Mouse (Mus musculus) megakaryocyte-erythroid progenitor cell, adult 5-6 weeks (primary cell): Measurements from ENCODE around the gene Chd4. TPM values are rescaled to one million over a fixed set of nuclear protein-coding genes. Genes with fewer than 3 reads are reported as not detected.
"Not testable (repeated sequence)": the region's sequence is repeated elsewhere in the genome, so short reads cannot be mapped to it uniquely, and the experiment has no call there.

Source experiments
- ATAC-seq: replicated peaks from 2 replicates; pipeline ENCODE4 v1.8.0; 2016; ENCODE audit warnings: mild to moderate bottlenecking, inconsistent platforms; ENCODE audit not compliant: severe bottlenecking, poor library complexity, low FRiP score, low TSS enrichment
- total RNA-seq, 2 experiments: library from RNA; stranded (forward) in 1 of 2; stranded (reverse) in 1 of 2; fragments of 200-1000, 215-1000 nt in 1 of 2; fragments of >200 nt in 1 of 2; fragmentation: Nextera tagmentation in 1 of 2; gene quantifications; 2 replicates each; pipeline ENCODE4 v1.2.3; 2014 to 2017

Gene Chd4
- total RNA-seq (2014; fragmentation: Nextera tagmentation) (153 and 188 TPM in 2 replicates), total RNA-seq (2017) (438 and 492 TPM in 2 replicates)

DNA sequence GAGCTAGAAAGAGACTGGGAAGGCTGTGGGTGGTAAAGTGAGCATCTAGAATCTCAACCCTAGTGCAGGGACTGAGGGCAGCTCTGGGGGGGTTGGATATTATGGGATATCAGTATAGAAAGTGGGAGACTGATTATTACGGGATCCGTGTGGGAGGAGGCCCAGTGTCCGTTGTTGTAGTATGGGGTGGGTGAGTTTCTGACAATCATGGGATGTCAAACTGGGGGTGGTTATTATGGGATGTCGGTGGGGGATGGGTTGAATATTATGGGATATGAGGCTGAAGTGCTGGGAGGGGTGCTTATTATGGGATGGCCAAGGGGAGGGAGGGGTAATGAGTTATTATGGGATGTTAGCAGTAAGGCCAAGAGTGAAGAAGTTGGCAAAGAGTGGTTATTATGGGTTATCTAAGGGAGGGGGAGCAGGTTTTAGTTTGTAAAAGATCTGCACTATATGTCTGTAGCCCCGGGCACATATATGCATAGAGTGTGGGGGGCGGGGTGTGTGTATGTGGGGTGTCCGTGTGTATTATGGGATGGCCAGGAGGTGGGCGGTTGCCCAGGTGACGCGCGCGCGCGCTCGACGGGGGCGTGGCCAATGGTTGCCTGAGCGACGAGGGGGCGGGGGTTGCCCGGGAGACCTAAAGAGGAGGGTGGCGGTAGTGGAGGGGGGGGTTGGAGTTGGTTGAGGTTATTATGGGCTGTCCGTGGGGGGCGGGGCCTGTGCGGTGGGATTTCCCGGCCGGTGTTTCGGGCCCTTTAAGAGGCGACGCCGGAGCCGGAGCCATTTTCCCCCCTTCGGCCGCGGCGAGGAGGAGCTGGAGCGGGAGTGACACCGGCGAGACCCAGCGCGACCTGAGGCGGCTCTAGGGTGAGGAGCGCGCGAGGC is at the start of gene Chd4:
Chd4 (plus strand) TSS at position 591 of the 888 bp plus-strand sequence.
- ATAC-seq: peak; percentile 51

DNA sequence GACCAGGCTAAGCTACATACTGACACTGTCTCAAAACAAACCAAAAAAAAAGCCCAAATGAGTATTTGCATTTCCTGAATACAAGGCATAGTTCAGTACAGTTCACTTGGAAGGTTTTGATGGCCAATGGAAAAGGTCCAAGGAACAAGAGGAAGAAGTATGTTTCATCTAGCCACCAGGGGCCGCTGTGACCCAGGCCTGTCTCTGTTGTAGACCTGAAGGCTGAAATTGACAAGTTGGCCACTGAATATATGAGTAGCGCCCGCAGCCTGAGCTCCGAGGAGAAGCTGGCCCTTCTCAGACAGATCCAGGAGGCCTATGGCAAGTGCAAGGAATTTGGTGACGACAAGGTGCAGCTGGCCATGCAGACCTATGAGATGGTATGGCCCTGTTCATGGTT is 49.1 kb upstream of the Chd4 start:
- ATAC-seq: peak; percentile 76

DNA sequence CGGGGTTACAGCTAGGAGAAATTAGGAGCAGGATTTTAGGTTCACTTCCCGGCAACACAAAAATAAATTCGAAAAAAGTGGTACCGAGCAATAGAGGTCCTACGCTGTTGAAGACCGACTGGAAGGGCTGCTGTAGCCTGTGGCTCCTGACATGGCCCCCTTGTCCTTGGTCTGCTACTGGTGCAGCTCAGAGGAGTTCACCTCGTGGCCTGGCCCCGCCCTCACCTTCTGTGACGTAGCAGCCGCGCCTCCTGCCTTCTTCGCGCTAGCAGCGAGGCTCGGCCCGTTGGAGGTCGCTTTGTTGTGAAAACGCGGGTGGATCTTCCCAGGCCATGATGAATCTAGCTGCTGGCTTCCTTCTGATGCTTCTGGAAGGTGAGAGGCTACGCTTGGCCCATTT is 46.1 kb upstream of the Chd4 start, which contains the start of gene Acrbp:
Acrbp (plus strand) TSS at position 12 of the 400 bp plus-strand sequence.
- no peak for ATAC-seq

DNA sequence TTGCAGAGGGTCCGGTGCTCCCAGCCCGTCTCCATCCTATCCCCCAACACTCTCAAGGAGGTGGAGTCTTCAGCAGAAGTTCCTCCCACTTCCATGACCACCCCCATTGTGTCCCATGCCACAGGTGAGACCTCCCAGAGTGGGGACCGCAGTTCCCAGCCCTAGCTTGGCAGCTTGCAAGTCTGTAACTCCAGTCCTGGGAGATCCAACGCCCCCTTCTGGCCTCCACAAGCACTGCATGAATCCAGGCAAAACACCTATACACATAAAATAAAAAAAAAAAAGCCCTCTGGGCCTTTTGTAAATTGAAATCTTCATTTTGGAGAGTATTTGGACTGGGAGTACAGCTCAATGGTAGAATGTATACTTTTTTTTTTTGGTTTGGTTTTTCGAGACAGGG is 44.5 kb upstream of the Chd4 start:
- ATAC-seq: no peak

DNA sequence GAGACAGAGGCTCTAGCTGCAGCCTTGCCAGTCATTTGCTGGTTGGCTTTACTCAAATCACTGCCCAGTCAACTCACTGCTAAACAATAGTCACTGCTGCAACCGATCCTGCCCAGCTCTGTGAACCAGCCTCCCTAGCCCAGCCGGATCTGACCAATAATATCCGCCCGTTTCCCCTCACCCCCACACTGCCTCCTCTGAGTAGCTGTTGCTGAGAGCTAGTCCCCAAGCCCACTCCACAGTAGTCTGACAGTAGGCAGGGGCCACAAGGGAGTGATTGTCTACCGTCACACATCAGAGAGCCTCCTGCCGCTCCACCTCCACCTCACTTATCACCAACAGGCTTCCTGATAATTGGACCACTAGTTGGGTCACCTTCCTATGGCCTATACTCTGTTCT is 34.3 kb upstream of the Chd4 start:
- peak; percentile 24; the same call in 1 of the 2 replicates for ATAC-seq

DNA sequence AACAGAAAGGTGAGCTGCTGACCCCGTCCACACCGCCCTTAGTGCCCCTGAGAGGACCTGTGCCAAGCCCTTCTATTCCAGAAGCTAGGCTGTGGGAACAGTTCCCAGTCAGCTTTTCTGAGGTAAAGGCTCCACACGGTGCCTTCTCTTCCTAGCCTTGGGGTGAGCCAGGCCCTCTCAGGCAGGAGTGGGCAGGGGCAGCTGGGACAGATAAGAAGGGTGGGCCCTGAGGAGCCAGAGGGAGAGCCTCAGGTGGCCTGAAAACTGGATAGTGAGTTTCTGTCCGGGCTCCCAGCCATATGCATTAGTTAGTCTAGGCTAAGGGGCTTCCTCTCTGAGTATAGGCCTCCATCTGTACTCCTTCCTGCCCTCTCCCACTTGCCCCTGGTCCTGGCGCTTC is 33.3 kb upstream of the Chd4 start:
- ATAC-seq: peak; percentile 47; the same call in 1 of the 2 replicates

DNA sequence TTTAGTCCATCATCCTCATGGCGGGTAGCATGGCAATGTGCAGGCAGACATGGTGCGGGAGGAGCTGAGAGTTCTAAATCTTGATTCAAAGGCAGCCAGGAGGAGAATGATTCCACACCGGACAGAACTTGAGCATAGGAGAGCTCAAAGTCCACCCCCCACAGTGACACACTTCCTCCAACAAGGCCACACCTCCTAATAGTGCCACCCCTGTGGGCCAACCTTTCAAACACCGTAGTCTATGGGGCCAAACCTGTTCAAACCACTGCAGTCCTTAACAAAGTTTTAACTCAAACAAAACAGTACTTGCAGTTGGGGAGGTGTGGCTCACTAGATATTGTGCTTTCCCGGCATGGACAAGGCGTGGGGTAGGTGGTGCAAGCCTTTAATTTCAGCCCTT is 31.9 kb upstream of the Chd4 start:
- ATAC-seq: no peak

DNA sequence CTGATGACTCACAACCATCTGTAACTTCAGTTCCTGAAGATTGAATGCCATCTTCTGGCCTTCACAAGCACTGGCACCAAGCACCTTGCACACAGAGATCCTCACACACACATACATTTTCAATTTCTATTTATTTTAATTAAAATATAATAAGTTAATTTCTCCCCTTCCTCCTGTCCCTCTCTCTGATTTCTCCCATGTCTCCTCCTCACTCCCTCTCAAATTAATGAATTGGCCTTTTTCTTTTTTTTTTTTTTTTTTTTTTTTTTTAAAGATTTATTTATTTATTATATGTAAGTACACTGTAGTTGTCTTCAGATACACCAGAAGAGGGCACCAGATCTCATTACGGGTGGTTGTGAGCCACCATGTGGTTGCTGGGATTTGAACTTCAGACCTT is 30.6 kb upstream of the Chd4 start:
- ATAC-seq: not testable (repeated sequence)

DNA sequence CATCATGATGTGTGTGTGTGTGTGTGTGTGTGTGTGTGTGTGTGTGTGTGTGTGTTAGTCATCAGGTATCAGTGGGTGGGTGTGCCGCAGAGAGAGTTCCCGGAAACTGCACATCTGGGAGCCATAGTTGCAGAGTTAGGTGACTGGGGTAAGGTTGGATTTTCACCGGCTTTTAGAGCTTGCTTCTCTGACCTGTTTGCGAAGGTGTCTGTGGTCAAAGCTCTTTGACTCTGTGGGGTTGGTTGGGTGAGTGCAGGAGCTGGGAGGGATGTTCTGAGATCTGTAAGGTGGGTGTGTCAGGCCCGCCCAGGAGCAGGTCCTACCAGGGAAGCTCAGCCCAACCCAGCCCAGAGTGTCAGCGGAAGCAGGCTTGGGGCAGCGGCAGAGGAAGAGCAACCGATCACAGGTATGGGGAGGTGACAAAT is 28.2 kb upstream of the Chd4 start, which contains the start of gene Lpar5:
Lpar5 (plus strand) TSS at position 350 of the 425 bp plus-strand sequence.
- no peak for ATAC-seq

DNA sequence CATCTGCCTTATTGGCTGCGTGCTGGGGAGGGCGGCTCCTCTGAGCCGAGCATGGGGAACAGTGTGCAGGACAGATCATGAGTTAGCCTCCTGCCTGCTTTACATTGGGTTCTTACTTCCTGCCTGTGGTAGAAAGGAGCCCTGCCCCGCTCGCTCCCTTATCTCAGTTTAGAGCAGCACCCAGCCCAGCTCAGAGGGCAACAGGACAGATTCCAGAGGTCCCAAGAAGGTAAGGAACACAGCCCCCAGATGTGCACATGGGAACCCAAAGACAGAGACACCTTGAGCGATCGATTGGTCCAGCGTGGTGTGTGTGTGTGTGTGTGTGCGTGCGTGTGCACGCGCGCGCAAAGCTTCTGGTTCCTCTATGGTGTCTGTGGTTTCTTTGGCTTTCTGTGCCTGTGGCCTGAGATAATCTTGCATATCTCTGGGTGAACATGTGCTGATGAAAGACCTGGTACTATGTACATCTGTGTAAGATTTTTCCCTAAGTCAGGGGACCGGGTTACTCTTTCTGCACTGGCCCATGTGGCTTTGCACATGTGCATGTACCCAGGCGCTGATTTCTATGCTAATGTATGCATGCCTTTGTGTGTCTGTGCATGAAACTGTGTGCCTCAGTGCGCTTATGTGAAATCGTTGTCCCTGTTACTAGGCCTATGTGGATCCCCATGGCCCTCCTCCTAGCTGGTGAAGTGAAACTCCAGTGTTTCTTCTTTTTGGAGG is 24.4 kb upstream of the Chd4 start:
- ATAC-seq: peak; percentile 93

DNA sequence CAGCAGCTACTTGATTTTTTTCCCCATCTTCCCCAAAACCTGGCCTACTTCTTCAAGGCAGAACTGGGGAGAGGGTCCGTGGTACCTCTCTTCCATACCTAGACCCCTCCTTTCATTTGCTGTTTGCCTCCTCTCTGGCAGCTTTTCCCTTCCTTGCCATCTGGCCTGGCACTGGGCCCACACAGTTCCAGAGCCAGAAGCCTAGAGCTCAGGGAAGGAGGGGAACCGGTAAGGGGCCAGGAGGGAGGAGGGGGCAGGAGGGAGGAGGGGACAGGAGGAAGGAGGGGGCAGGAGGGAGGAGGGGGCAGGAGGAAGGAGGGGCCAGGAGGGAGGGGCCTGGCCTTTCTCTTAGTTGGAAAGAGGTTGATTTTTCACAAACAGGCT is 23.9 kb upstream of the Chd4 start:
- ATAC-seq: no peak

DNA sequence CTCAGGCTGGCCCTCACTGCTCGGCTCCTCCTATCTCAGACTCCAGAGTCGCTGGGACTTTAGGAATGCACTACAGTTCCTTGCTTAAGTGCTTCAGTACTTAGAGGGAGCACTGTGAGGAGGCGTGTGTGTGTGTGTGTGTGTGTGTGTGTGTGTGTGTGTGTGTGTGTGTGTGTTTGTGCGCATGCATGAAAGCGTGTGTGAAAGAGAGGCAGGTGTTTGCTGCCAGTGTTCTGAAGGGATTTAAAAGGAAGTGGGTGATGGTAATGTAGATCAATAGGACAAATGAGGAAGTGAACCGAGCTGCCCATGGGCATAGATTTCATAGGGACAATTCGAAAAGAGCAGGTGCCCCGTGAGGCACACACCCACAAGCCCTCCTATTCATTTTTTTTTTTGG is 22.0 kb upstream of the Chd4 start:
- no peak for ATAC-seq

DNA sequence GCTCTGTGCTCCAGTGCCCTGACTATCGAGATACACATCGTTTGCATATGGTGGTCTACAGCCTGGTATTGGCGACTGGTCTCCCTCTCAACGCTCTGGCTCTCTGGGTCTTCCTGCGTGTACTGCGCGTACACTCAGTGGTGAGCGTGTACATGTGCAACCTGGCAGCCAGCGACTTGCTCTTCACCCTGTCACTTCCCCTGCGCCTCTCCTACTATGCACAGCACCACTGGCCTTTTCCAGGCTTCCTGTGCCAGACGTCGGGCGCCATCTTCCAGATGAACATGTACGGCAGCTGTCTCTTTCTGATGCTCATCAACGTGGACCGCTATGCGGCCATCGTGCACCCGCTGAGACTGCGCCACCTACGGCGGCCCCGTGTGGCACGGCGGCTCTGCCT is 14.4 kb upstream of the Chd4 start:
- ATAC-seq: no peak

DNA sequence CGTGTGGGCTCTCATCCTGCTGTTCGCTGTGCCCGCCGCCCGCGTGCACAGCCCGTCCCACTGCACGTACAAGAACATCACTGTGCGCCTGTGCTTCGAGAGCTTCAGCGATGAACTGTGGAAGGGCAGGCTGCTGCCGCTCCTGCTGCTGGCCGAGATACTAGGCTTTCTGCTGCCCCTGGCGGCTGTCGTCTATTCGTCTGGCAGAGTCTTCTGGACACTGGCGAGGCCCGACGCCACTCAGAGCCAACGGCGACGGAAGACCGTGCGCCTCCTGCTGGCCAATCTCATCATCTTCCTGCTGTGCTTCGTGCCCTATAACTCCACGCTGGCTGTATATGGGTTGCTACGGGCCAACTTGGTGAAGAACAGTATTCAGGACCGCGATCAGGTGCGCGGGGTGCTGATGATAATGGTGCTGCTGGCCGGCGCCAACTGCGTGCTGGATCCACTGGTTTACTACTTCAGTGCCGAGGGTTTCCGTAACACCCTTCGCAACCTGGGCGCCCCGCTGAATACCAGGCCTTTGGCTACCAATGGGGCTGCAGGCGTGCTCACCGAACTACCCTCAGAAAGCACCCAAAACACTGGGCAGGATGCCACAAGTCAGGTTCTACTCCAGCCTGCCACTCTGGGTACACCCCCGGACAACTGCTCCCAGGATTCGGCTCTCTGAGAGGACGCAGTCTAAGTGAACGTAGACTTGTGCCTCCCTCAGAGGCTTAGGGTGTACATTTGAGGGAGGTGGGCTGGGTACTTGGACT is 13.8 kb upstream of the Chd4 start:
- ATAC-seq: 0 out of 2 replicates have a peak, but pooled peaks have one; percentile 27

DNA sequence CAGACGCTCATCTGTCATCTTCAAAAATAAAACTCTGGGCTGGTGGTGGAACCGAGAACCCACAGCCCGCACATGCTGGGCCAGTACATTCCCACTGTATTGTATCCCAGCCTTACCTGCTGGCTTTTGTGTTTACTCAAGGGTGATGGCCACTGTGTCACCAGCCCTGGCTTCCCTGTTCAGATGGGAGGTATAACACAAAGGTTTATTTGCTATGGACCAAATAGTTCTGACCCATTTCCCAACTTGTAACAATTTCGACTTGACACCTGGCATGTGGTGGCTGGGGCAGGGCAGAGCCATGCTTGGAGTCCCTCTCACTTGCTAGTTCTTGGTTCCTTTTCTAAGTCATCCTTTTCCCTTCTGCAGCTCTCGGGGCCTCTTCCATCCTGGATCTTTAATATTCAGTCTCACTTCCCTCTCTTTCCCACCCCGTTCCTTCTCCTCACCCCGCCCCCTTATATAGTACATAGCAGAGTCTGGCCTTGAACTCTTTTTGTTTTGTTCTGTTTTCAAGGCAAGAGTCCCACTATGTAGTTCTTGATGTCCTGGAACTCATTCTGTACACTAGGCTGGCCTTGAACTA is 12.9 kb upstream of the Chd4 start:
- ATAC-seq: no peak

DNA sequence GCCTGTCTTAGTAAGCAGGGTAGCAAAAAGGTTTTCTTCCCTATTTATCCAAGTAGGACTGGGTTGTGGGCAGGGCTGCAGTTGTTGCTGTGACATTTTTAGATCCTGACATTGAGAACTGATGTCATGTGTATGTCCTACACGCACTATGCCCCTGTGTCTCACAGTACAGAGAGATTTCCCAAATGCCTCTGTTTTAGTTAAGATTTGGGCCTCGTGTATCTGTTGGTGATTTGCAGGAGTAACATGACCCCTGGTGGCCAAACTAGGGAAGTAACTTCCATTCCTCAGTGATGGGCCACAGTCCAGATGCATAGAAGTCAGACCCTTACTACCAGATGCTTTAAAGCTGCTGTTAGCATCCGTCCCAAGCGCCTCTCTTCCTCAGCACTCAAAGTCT is 11.4 kb upstream of the Chd4 start:
- peak; percentile 62 for ATAC-seq

DNA sequence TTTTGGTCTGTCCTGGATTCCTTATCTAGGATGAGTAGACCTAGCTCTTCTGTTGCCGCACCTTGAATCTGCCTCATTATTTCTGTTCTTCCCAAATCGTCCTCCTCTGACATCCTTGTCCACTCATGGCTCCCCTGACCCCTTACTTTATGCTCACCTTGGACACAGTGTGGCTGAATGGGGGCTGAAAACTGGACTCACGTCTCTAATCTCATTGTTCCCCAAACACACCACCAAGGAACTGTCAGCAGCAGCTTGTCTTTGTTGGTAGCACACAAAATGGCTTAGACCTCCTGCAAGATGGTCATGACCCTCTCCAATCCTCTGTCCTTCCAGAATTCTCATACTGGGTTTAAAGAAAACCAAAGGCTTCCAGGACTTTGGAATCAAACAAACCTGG is 7.8 kb upstream of the Chd4 start:
- ATAC-seq: no peak

DNA sequence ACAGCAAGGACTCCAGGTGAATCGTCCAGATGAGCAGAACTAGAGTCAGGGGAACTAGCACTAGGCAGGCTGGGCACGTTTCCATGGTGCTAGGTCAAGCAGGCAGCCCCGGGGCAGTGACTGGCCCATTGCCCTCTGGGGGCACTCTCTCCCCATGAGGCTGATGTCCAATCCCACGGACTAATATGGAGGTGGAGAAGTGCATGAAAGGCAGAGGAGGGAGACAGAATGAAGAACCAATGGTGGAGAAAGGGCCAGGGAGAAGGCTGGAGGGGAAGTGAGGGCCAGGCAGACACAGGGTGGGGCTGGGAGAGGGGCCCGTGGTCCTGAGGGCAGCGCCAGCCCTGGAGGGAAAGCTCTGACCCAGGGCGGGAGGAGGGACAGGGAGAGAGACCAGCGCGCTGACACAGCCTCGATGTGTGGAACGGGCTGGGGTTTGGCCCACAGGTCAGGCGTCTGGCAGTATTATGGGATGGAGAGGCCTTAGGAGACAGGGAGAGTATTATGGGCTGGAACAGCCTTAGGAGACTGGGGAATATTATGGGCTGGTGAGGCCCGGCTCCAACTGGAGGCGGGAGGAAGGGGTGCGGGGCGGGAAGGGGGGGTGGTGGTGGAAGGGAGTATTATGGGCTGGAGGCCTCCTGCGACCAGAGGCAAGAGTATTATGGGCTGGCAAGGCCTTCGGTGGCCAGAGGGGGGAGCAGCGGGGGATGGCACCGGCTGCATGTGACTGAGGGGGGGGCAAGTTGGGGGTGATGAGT is 7.0 kb upstream of the Chd4 start:
- ATAC-seq: peak; percentile 60
